Mouse (Mus musculus): Measurements from ENCODE around the gene Brd4.

DNA sequence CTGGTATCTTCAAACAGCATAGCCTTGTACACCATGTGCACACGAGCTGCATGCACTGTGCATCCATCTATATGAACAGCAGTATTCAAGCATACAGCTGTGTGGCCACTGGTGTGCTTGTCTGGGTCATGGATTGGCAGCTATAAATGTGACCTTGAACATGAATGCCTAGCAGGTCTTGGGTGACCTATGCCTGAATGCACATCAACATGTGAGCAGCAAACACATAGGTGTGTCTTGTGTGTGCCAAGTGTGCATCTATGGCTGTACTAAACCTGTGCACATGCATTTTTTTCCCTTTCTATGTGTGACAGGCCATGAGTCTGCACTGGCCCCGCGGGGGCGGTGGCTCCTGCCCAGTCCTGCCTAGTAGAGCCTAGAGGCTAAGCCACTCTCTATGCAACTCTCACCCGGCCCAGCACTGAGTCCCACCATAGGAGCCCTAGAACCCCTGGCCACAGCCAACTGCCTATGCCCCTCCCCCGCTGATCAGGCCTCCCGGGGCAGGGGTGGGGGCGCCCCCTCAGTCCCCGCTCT, 119.2 kb downstream of the Brd4 start:
- TF ChIP-seq POLR2A (IDR thresholded peaks at IDR 0.05; ENCODE audit: insufficient read depth, low read depth, low read length) = no peak
- no peak for TF ChIP-seq CTCF (IDR thresholded peaks at IDR 0.05; ENCODE audit: insufficient read depth, low read depth, low read length)

All from olfactory bulb, adult 2 months (tissue).